7 mouse cellular contexts compared by ENCODE assay signal in the genomic region with DNA sequence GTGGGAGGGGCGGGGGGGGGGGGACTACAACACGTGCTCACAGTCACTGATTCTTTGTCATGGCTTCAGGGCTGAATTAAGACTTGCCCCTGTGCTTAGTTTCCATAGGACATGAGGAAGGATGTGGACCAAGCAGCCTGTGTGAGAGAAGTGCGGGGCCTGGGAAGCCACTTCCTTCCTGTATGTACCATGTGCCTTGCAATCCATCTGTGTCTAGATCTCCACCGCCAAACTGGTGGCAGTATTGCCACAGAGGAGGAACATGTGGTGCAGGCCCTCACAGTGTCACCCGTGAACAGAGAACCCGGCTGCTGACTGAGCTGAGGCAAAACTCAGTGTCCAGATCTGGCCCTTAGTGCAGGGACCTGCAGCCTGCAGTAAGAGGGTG.
DNase-seq lines count a peak whose midpoint lies in the region; ATAC-seq and TF ChIP-seq lines count a peak whose summit lies in the region.

No protein-coding gene starts in this region.

- H3K4me1 ChIP-seq in embryonic facial prominence, embryonic 13.5 days = peaks cover 48% of the 10 kb centered on the region
- peaks cover 64% of the 10 kb centered on the region for H3K4me1 ChIP-seq in hindbrain, embryonic 16.5 days (ENCODE audit: control insufficient read depth, insufficient read depth, low read depth, low read length)
- H3K4me1 ChIP-seq in lung, postnatal 0 days (ENCODE audit: insufficient read depth, low read depth, low read length) = peaks cover 28% of the 10 kb centered on the region

- no peak overlapping the region for H3K4me2 ChIP-seq in embryonic facial prominence, embryonic 13.5 days
- no peak overlapping the region for H3K4me2 ChIP-seq in hindbrain, embryonic 16.5 days (ENCODE audit: low read length)
- no peak overlapping the region for H3K4me2 ChIP-seq in lung, postnatal 0 days (replicated peaks; ENCODE audit: low read depth, low read length)

- H3K9ac ChIP-seq in embryonic facial prominence, embryonic 13.5 days = peak overlapping the region; percentile 21; the same call in 1 of the 2 replicates
- no peak overlapping the region for H3K9ac ChIP-seq in hindbrain, embryonic 16.5 days (ENCODE audit: low read depth, low read length)
- no peak overlapping the region for H3K9ac ChIP-seq in lung, postnatal 0 days (replicated peaks; ENCODE audit: low read depth)

- TF ChIP-seq EP300 in lung, postnatal 0 days (IDR thresholded peaks at IDR 0.05) = no peak

- no peaks in the 10 kb centered on the region for H3K9me3 ChIP-seq in embryonic facial prominence, embryonic 13.5 days
- H3K9me3 ChIP-seq in hindbrain, embryonic 16.5 days (ENCODE audit: control insufficient read depth, low read length) = no peaks in the 10 kb centered on the region
- H3K9me3 ChIP-seq in lung, postnatal 0 days (ENCODE audit: low read length) = no peaks in the 10 kb centered on the region

- H3K36me3 ChIP-seq in embryonic facial prominence, embryonic 13.5 days = peaks cover 13% of the 10 kb centered on the region
- no peaks in the 10 kb centered on the region for H3K36me3 ChIP-seq in hindbrain, embryonic 16.5 days (ENCODE audit: control insufficient read depth, insufficient read depth, low read length)
- H3K36me3 ChIP-seq in lung, postnatal 0 days (ENCODE audit: insufficient read depth, low read length) = no peaks in the 10 kb centered on the region

- peak; percentile 22 for TF ChIP-seq CTCF in lung, postnatal 0 days (IDR thresholded peaks at IDR 0.05)

- no peaks in the 10 kb centered on the region for H3K27me3 ChIP-seq in embryonic facial prominence, embryonic 13.5 days
- H3K27me3 ChIP-seq in hindbrain, embryonic 16.5 days (replicated peaks; ENCODE audit: control insufficient read depth, insufficient read depth, low read length) = no peaks in the 10 kb centered on the region
- no peaks in the 10 kb centered on the region for H3K27me3 ChIP-seq in lung, postnatal 0 days (replicated peaks; ENCODE audit: insufficient read depth, low read length)

- H3K27ac ChIP-seq in embryonic facial prominence, embryonic 13.5 days = peak overlapping the region; percentile 90
- peak overlapping the region; percentile 24; the same call in 1 of the 2 replicates for H3K27ac ChIP-seq in hindbrain, embryonic 16.5 days (ENCODE audit: low read depth, low read length)
- no peak overlapping the region for H3K27ac ChIP-seq in lung, postnatal 0 days (ENCODE audit: low read length)

- peak; percentile 32 to 37 for DNase-seq in left cerebral cortex, postnatal 36 days (ENCODE audit: low spot score in 2 of 2)
- no peak for DNase-seq in left cerebral cortex, postnatal 10 days (ENCODE audit: extremely low spot score in 1 of 2, low spot score in 2 of 2)
- peak; percentile 64 for DNase-seq in lung, postnatal 0 days (ENCODE audit: low spot score)
- peak; percentile 58 for DNase-seq in thymus, postnatal 25 days
- no peak for DNase-seq in cerebellum, adult 11 months

- no peak for ATAC-seq in embryonic facial prominence, embryonic 13.5 days (ENCODE audit: insufficient number of reproducible peaks, insufficient read depth, low FRiP score, low TSS enrichment, low read depth)
- no peak for ATAC-seq in hindbrain, embryonic 16.5 days
- ATAC-seq in lung, postnatal 0 days = peak; percentile 43

- intact Hi-C loops in left cerebral cortex, postnatal 36 days (cut with DNase I) = no loop called here
- intact Hi-C loops in left cerebral cortex, postnatal 10 days (cut with DNase I) = no loop called here

- 39% methylated on average over 6 of the region's 6 CpGs for WGBS in embryonic facial prominence, embryonic 13.5 days
- 62% methylated on average over 6 of the region's 6 CpGs for WGBS in hindbrain, embryonic 16.5 days
- WGBS in lung, postnatal 0 days = 23% methylated on average over 6 of the region's 6 CpGs

- H3K4me3 ChIP-seq in embryonic facial prominence, embryonic 13.5 days = no peak overlapping the region
- H3K4me3 ChIP-seq in hindbrain, embryonic 16.5 days (ENCODE audit: low read length) = no peak overlapping the region
- no peak overlapping the region for H3K4me3 ChIP-seq in lung, postnatal 0 days (ENCODE audit: low read depth, low read length)

Comparison
In these comparisons a context has a peak if more than half of its experiments do, and no peak if none do; other contexts are left out.
1. DNase-seq: peak in left cerebral cortex, postnatal 36 days (2 of 2), lung, postnatal 0 days (single experiment) and thymus, postnatal 25 days (single experiment); none in left cerebral cortex, postnatal 10 days (0 of 2) and cerebellum, adult 11 months (single experiment).